Mouse (Mus musculus) urinary bladder, adult 2 months (tissue): ENCODE results near the gene Elovl6. TPM values are rescaled to one million over a fixed set of nuclear protein-coding genes. Genes with fewer than 3 reads are reported as not detected.

Experiments
- DNase-seq: peaks from one replicate; pipeline ENCODE4 v3.0.0; 2022; ENCODE audit warnings: low spot score
- polyA plus RNA-seq: library from polyadenylated mRNA; depleted of rRNA; stranded (reverse); fragments of >200 nt; gene quantifications from 2 replicates; pipeline ENCODE4 v1.2.3, GENCODE M21; 2012; rRNA removed

The Elovl6 gene
- 29.1 and 34.2 TPM in 2 replicates for polyA plus RNA-seq

DNA sequence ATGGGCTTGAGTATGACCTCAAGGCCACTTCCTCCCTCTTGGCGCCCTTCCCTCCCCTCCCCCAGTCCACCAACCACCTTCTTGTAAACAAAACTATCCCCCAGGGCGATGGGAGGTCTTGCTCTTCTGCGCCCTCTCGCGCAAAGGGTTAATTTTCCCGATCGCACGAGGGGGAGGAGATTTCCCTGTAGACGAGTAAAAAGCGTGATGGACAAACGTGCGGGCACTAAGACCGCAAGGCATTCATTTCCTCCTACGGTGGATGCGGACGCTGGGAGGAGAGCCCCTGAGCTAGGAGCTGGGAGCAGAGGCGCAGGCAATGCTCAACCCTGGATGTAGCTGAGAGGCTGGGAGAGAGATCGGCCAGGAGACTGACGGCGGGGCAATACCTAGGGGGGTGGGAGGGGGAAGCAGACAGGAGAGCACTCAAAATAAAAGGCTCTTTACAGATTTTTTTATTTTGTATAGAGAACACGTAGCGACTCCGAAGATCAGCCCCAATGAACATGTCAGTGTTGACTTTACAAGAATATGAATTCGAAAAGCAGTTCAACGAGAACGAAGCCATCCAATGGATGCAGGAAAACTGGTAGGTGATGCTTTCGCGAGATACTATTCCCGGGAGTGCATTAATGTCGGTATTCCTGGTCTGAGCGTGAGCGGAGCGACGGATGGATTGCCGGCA is at the start of gene Elovl6:
Gene Elovl6 (plus strand): TSS at position 176 of the 685 bp plus-strand sequence.
- peak; percentile 49 for DNase-seq

DNA sequence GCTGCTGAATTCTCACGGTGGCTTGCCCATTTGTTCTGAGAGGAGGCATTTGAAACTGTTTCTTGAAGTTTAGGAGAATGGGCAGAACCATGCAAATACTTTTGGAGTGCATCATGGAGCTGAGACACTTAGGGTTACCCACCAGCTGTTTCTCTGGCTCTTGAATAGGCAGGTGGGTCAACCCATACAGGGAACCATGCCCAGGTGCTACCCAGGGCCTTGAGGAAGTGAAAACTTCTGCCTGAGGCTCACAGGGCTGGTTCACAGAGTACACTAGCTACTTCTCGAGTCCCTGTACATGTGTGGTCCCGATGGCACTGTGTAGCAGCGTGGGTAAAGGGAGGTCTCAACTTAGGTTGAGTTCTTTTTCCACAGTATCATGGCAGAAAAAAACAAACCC is 43.4 kb upstream of the Elovl6 start:
- no peak for DNase-seq

DNA sequence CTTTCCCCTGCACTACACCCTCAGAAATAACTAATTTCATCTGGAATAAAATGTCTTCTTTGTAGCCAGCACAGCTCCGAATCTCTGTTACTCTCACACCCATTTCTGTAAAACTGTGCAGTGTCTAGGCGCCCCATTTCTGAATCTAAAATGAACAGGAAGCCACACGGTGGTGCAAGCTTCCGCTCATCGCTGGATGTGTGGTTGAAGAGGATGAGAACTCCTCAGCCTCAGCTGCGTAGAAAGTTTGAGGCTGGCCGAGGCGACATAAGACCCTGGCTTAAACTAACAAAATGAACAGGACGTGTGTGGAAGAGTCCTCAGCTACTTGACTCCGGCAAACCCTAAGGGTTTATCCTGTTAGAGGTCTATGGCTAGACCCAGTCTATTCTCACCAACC is 38.0 kb upstream of the Elovl6 start:
- DNase-seq, result no peak

DNA sequence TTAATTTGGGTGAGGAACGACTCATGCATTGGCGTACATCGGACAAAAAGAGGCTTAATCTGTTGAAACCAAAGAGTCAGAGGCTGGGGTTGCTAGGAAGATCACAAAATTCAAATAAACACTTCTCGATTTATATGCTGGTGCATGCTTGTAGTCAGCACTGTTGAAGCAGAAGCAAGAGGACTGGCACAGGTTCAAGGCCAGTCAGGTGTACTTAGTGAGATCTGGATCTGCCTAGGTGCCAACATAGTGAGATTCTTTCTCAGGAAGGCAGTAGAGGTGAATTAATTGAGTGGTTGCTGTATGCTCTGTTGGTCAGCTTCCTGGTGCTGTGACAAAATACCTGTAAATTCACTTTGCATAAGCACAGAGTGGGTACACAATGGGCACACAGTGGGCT is 37.4 kb upstream of the Elovl6 start:
- no peak for DNase-seq

DNA sequence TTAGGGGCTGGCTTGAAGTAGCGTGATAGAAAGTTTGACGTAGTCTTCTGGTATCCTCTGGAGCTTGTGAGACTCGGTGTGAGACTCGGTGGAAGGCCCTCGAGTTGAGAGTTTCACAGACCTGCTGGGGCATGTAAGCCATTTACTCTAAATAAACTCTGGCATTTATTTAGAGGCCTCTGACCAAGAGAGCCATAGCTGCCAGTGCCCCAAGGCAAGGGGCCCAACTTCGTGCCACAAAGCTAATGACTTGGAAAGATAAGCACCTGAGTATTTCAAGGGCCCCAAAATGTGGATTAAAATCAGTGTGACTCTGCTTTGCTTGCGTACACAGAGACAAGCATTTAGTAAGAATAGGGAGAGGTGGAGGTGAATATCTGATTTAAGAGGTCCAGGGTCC is 28.4 kb upstream of the Elovl6 start:
- peak; percentile 25 for DNase-seq

DNA sequence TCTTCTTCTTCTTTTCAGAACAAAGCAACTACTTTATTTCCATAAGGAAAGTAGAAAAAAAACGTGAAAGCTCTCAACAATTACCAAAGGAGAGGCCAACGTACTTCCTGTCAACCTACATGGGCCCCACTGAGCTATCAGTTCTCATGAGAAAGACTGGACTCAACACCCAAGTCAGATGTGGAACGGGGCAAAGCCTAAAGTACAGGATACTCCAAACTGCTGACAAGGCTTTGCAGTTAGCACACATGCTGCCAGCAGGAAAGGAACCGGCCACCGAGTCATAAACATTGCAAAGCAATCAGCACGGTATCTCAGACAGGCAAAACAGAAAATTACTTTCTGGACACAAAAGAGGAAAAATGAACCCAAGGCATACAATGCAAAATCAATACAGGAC is 27.2 kb upstream of the Elovl6 start:
- DNase-seq, result no peak

DNA sequence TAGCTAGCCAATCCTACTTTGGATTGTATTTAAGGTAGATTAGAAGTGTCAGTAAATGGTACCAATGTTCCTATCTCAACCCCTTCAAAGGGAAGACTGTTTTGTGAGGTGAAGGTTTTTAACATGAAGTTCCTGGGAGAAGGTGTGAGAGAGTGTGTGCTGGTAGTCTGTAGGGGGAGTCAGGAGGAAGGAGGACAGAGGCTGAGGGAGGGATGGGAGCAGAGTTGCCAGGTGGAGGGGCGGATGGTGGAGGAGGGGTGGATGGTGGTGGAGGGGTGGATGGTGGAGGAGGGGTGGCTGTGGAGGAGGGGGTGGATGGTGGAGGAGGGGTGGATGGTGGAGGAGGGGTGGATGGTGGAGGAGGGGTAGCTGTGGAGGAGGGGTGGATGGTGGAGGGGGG is 24.4 kb upstream of the Elovl6 start:
- no peak for DNase-seq

DNA sequence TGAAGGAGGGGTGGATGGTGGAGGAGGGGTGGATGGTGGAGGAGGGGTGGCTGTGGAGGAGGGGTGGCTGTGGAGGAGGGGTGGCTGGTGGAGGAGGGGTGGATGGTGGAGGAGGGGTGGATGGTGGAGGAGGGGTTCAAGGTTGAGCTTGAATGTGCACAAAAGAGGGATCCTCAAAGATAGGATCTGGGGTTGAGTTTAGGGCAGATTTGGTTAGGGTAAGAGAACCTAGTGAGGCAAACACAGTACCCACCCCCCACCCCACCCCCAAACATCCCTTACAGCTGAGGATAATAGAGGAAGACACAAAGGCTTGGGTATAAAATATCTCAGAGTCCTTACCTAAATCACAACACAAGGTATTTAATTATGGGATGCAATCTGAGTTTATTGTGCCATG is 23.6 kb upstream of the Elovl6 start:
- no peak for DNase-seq

DNA sequence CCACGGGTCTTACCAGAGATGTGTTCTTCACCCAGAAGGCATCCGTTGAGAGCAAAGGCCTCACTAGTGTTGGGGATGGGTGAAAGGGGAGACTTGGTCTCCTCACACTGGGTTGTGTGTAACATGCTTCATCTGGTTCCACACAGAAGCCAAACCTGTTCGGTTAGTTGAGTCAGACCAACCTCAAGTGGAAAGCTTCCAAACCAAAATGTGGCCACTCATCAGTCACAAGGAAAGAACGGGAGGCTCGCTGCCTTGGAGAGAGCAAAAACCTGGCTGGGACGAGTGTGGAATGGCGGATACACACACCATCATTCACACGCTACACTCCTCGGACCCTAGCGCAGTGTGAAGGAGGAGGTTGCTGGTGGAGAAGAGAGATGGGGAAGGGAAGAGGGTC is 22.4 kb upstream of the Elovl6 start:
- DNase-seq, result peak; percentile 30

DNA sequence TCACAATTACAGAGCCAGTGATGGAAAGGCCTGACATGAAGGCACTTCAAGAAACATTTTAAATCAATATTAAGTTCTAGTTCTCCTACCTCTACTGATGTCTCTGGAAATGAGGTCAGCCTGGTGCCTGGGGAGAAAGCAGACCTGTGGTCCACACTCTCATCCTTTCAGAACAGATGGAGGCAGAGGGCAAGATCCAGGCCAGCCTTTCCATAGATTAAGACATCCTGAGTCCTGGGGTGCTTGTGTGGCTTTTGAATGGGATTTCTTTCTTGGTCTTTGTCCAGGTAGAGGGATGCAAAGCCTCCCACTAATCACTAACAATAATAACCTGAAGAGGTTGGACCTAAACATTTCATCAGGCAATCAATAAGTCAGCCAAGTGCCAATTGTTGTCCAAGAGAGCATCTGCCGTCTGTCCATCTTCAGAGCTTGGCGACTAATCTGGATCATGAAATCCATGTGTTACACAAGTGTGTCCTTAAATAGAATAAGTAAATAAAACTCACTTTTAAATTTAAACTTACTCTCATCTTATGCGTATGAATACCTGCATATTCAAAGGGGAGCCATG is 16.2 kb upstream of the Elovl6 start:
- no peak for DNase-seq

DNA sequence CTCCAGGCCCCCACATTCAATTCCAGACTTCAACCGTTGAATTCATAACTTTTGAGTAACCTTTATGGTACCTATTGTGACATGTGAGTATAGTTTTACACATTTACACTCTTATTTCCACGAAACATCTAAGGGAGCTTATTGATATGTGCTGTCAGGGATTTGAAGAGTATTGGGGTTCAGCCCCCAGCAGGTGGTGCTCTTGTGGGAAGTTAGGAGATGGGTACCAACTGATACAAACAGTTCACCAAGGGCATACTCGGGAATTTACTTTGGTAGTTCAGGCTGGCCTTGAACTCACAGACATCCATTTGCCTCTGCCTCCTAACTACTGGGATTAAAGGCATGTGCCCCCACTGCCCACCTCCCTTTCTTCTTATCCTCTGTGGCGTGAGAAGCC is 11.7 kb upstream of the Elovl6 start:
- no peak for DNase-seq

DNA sequence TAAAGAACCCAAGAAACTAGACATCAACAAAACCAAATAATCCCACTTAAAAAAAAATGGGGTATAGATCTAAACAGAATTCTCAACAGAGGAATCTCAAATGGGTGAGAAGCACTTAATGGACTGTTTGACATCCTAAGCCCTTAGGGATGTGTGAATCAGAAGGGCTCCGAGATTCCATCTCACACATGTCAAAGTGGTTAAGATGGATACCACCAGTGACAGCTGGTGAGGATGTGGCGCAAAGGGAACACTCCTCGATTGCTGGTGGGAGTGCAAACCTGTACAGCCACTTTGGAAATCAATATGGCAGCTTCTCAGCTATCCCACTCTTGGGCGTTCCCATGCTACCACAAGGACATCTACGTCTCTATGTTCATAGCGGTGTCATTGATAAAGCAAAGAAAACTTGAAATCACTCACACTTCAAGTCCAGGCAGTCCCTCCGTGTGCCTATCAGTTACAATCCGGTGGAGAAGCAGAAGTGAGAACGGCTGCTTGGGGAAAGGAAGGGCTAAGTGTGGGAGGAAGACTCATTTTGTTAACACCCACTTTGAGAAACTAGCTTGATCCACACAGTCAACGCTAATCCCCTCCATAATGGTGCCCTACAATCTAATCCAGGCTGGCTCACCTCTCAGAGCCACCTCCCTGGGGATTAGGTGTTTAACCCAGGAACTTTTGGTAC is 8.6 kb upstream of the Elovl6 start:
- DNase-seq, result no peak

DNA sequence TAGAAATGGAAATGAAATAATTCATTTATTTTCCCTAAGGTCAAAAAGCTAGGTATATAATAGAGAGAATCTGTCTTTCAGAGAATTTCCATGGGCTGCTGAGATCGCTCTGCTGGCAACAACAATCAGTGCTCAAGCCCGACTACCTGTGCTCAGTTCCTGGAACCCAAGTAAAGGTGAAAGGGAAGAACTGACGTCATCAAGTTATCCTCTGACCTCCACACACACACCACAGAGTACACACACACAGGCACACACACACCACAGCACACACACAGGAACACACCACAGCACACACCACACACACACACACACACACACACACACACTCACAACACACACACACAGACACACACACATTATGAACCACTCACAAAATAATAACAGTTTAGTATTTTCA is 5.1 kb upstream of the Elovl6 start:
- no peak for DNase-seq

DNA sequence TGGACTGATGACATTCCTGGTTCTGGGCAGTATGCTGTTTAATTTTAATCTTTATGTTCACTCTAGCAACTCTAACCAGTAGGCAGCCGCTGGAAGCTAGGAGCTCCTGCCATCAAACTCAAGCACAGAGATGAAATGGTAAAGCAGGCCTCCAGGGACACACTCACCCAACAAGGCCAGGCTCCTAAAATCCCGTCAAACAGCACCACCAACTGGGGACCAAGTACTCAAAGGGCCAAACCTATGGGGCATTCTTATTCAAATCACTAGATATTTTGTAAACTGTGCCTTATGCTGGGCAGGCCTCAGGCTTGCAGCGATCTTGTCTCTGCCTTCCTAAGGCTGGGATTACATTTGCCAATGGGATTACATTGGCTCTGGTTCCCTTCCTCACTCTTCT is 2.8 kb upstream of the Elovl6 start:
- no peak for DNase-seq

DNA sequence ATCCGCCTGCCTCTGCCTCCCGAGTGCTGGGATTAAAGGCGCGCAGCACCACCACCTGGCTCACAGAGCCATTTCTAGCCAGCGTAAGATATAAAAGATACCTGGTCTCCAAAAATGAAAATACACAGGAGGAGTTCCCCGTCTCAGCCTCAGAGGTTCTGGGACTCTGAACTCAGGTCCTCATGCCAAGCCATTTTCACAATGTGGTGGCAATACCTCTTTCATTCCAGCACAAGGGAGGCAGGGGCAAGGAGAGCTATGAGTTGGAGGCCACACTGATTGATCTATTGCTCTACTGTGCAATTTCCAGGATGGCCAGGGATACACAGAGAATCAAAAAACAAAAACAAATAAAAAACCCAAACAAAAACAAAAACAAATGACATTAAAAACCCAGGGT is 1.7 kb upstream of the Elovl6 start:
- no peak for DNase-seq

DNA sequence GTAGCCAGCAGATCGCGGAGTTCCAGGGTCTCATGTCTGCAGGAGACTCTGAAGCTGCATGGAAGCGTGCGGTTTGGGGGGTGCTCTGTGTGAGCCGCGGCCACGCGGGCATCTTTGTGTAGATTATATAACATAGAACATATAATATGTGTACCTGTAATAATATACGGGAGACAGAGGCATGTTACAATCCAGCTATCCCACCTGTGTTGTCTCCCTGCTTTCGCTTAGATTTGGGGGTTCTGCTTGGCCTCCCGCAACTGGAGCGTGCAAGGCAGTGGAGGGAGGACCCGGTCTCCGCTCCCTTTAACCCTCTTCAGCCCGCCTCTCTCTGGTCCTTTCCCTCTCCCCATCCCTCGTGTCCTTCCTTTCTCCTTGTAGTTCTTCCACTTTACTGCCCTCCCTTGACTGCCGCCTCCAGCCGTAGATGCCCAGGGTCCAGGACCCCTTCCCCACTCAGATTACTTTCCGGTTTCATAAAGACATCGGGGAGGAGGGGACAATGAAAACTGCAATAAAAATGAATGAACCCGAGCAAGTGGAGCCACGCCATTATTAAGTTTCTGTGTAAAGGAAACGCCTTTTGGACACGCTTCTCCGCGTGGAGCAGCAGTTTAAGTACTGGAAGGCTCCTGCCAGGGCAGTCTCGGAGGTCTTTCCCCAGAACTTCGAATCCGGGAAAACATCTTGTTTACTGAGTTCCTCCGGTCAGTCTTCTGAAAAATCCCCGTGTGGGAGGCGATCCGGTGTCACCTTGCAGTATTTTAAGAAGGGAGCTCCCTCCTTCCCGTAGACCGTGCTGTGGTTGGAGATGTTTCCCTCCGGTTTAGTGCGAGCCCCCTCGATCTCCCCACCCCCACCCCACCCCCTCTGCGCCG is 949 bp downstream of the Elovl6 start:
- peak; percentile 34 for DNase-seq

DNA sequence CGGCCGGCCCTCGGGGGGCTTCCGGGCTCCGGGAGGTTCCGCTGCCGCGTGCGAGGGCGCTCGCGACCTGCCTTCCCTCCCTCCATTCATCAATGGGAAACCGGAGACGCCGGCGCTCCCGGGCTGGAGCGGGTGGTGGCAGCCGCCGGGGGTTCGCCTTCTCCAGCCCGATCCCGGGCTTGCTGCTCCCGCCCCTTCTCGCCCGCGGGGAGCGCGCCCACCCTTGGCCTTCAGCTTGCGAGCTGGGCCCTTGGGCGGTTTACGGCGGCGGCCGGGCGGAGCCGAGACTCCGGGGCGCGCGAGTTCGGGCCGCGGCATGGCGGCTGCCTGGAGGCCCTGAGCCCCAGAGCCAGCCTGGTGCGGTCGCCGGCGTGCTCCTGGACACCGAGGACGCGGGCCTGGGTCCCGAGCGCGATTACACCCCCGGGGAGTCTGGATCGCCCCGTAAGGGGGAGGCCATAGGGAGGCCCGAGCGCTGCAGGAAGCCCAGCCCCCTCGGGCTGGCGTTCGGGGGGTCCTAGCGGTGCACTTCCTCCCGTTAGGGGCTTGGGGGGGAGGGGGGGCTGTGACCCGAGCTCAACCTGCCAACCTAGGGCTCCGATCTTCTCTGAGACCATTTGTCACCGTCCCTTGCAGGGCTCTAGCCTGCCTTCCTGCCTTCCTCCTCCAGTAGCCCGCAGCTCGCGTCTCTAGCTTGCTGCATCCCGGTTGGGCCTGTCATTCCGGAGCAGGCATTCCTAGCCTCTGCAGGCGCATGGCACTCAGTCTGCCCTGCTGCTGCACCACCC is 1.8 kb downstream of the Elovl6 start:
- DNase-seq, result peak; percentile 68

DNA sequence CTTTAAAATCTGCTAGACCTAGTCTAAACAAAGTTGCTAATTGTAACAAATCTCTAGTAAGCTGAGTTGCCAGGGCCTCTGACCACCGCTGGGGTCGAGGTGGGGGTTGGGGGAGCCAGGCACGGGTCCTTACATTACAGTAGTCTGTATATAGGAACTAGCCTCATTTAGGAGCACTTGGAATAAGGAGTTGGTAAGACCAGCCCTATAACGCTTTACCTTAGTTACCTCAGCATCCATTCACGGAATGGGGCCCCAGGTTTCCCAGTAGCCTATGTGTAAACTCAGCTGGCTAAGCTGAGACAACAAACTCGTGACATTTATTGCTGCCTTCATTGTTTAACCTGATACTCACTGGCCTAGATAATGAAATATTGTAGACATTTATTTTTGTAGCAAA is 3.3 kb downstream of the Elovl6 start:
- no peak for DNase-seq

DNA sequence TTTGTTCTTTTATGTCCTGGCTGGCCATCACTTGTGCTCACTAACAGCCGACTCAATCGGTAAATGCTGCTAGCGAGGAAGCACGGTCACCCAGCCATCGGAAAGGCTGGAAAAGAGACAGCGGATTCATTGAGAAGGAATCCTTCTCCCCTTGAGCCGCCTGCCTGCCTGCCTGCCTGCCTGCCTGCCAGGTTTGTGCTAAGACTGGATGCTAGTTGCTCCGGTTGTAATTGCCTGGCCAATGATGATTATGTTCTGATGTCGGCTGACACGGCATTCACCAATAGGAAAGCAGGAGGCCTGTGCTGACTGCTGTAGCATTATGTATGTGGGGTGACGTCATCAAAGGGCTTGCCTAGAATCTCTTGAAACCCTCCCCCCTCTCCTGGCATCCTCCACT is 4.0 kb downstream of the Elovl6 start:
- DNase-seq, result peak; percentile 70

DNA sequence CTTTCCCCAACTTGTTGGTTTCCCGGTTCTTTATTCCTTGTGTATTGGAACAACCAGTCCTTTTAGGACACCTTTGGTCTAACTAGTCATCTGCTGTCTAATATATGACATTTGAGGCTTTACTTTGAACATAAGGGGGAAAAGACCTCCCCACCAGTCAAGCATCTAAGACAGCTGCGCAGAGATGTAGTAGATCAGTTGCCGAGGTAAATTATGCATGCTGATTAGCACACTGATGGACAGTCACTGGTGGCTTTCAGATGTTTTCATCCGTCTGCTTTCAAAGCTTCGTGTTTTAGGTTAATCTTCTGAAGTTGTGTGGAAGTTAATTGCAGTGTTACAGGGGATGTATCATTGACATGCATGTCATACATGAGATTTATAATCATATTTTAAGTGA is 5.8 kb downstream of the Elovl6 start:
- no peak for DNase-seq

DNA sequence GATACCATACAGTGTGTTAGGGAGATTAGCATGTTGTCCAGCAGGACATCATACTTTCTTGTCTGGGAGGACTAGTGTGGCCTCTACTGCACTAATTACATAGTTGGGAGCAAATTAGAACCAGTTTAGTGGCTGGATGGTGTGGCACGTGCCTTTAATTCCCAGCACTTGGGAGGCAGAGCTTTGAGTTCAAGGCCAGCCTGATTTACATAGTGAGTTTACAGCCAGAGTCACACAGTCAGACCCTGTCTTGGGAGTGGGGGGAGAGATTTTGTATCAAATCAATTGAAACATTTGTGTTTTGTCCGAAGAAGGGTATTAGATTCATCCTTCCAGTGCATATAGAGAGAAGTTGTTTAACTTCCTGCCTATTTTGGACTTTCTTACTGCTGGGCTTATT is 8.7 kb downstream of the Elovl6 start:
- DNase-seq, result no peak

DNA sequence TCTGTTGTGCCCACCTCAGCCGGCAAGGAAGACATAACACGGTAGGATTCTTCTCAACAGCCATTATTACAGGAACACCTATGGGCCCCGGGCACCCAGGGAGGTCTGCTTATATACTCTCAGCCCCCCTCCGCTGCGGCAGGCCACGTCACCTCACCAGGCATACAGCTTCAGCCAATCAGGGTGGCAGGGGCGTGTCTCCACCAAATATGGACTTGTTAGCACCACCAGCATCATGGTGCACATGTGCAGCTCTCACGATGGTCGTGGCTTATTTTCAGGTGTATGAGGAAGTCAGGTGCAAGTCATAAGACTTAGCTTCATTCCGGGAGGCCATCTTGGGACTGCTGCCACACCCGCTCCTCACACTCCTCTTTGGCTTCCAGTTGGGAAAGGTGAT is 9.3 kb downstream of the Elovl6 start:
- DNase-seq, result no peak
